Mouse (Mus musculus) B cell, adult 2 months (primary cell): Measurements from ENCODE around the gene Kcnma1.

Experiments used
- DNase-seq, 2 experiments: peaks; one replicate each; pipeline ENCODE4 v3.0.0; 2022

Kcnma1 gene

GRCm38 (mm10) chr14:23583235-23583634 lies 431.1 kb downstream of the Kcnma1 start:
- DNase-seq = peak; percentile 4 to 14

GRCm38 (mm10) chr14:23581282-23581681 lies 433.0 kb downstream of the Kcnma1 start:
- DNase-seq = no peak

DNA sequence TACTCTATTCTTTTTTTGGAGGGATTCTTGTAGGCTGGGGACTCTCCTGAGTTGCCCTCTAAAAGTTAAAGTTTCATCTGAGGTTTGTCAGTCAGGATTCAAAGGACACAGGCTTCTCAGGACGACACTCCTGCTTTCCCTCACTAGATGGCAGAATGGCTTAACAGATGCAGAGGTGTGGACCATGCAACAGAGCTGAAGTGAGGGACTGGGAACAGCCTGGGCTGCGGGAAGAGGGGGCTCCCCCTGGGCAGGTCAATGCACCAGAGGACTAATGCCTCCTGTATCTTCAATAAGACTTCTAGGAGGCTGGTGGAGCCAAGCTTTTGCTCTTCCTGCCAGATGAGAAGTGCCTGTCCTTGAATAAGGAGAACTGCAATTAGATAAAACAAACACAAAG lies 438.3 kb downstream of the Kcnma1 start:
- no peak for DNase-seq

GRCm38 (mm10) chr14:23574136-23574535 lies 440.2 kb downstream of the Kcnma1 start:
- no peak for DNase-seq

DNA sequence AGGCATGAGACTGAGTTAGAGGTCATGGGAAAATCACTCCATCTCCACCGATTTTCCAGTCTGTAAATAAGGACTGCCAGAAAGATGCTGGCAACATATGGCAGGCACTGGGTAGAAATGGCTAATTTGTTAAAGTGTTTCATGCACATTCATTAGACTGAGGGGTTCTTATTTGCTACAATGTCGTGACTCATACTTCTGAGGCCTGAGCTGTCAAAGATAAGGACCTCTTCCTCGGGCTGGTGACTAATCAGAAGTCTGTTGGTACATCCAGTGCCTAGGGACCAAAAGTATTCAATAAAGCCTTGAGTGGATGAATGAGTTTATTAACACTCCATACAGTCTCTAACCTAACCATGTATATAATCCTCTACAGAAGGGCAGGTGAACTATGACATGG lies 440.9 kb downstream of the Kcnma1 start:
- DNase-seq = no peak

GRCm38 (mm10) chr14:23572778-23573177 lies 441.5 kb downstream of the Kcnma1 start:
- DNase-seq = no peak

DNA sequence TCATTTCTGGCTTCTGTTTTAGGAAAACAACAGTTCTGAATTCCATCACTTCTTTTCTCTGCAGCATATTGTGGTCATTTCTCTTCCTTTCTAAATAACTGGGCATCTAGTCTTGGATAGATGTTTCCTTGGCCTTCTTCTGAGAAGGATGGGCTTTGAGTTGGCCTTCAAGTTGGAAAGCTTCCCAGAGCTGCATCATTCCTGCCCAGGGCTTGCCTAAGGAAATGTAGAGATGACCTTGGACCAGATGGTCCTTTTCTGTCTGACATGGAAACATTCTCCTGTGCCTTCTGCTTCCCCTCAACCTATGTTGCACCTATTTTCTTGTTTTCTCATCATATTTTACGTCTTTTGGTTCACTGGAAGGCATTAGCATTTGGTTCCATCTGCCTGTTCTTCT lies 444.0 kb downstream of the Kcnma1 start:
- no peak for DNase-seq

GRCm38 (mm10) chr14:23565931-23566330 lies 448.4 kb downstream of the Kcnma1 start:
- DNase-seq = no peak

DNA sequence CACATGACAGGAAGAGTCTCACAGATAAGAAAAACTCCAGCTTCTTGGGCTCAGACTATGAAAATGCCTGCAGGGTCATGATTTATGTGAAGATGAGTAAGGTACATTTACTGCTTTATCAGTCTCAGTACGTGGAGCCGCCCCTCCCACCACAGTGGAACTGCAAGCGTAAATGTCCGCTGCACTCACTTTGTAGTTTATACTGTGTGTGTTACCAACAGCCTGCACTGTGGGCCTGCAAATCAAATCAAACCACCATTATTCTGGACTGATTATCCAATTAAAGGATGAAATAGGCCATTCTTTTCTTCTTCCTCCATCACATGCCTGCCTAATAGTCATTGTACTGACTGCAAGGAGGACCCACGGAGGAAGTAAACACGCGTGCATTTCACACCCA lies 449.8 kb downstream of the Kcnma1 start:
- no peak for DNase-seq

- DNase-seq = no peak
These were observed 451.1 kb downstream of the Kcnma1 start for GRCm38 (mm10) chr14:23563180-23563579.

GRCm38 (mm10) chr14:23555647-23556046 lies 458.6 kb downstream of the Kcnma1 start:
- no peak for DNase-seq

DNA sequence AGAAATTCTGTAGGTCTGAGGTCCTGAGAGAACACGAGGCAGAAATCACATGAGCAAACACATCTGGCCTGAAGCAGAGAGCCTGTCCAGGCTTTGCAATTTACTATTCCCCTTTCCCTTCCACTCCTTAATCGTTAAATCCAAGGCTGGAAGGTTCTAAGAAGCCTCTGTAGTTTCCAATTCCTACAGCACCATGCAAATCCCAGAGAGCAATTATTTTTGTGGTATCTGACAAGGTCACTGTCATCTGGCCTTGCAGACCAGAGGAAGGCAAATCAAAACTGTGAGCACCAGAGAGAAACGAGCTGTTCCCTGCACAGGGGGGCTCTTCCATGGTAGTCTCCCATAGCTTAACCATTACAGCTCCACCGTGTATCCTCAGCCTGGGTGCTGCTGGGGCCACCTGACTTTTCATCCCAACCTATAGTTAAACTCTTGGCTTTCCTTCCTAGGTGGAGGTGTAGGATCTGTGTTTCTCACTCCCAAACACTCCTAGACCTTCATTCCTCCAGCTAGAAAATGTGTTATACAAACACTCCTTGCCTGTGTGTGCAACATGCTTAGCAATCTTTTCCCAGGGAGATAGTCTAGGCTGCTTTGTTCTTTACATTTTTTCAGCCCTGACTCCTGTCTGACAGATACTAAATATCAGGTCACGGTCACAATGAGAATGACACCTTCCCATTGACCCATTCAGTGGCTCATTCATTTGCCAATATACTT lies 461.9 kb downstream of the Kcnma1 start:
- no peak for DNase-seq

DNA sequence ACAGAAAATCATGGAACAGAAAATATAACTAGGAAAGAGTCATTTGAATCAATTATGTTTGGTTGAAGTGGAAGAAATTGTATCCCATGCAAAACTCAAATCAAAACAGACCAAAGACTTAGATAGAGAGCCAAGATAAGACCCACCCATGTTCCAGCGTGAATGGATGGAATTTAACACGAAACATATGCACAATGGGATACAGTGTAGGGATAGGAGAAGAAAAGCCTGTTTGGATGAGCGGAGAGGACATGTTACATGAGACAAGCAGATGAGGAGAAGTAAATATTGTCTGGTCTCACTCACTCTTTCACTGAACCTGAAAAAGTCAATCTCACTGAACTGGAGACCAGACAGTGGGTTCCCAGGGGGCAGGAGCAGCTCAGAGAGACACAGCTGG lies 463.8 kb downstream of the Kcnma1 start:
- no peak for DNase-seq

DNA sequence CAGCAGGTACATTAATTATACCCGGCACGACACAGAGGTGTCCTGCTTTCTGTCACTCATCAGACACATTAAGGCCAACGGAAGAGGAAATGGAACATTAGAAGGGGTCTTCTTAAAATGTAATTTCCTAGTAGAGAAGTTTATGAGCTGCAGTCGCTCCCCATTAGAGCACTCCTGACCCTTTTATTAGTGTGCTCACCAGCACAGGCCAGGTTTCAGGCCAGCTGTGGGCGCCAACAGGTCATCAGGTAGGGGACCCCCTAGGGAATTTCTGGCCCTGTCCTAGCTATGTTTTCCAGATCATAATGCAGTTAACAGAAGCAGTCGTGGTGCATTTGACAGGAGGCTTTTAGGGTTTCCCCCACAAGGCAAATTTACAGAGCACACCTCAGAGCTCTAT lies 472.2 kb downstream of the Kcnma1 start:
- DNase-seq = no peak

GRCm38 (mm10) chr14:23539621-23540020 lies 474.7 kb downstream of the Kcnma1 start:
- DNase-seq = no peak

- no peak for DNase-seq
These were observed 480.9 kb downstream of the Kcnma1 start for GRCm38 (mm10) chr14:23533346-23533745.

GRCm38 (mm10) chr14:23531735-23532525 lies 482.4 kb downstream of the Kcnma1 start:
- DNase-seq = no peak

GRCm38 (mm10) chr14:23529720-23530119 lies 484.6 kb downstream of the Kcnma1 start:
- DNase-seq = peak; percentile 33 to 38

DNA sequence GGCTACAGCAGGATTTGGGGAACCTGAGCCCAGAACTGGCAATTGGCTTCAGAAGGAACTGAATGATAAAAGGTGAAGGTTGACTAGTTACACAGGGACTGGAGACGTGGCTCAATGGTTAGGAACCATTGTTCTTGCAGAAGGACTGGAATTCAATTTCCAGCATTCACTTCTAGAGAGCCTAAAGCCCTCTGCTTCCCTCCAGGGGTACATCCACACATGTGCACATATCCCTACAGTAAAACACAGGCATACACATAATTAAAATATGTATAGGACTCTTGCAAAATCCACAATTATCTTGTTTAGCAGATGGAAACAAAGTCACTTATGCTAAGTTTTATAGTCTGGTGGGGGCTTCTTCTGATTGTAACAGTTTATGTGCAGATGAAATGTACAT lies 485.1 kb downstream of the Kcnma1 start:
- DNase-seq = no peak

GRCm38 (mm10) chr14:23525910-23526309 lies 488.4 kb downstream of the Kcnma1 start:
- DNase-seq = no peak

DNA sequence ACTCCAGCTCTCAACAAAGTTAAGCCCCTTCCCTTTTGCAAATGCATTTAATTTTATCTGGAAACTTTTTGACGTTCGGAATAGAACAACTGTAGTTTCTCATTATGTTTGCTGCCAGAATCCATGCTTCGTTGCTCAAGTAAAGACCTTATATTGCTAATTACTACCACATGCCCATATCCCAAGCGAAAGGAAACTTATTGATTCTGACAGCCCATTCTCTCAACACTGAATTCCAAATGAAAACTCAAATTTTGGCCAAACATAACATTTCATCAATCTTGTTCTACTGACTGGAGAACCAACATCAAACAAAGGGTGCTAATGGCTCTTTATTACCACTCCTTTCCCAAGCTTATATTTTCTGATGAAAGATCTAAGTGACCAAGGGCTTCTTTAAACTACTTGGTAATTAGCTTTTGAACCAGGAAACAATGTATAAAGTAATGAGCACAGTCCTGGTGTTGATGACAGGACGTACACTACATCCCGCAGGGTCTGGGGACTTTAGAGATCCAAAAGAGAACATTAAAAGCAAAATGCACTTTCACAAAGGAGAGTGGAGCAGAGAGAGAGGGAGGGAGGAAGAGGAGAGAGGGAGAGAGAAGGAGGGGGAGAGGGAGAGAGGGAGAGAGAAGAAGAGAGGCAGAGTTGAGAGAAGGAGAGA lies 490.3 kb downstream of the Kcnma1 start:
- no peak for DNase-seq

DNA sequence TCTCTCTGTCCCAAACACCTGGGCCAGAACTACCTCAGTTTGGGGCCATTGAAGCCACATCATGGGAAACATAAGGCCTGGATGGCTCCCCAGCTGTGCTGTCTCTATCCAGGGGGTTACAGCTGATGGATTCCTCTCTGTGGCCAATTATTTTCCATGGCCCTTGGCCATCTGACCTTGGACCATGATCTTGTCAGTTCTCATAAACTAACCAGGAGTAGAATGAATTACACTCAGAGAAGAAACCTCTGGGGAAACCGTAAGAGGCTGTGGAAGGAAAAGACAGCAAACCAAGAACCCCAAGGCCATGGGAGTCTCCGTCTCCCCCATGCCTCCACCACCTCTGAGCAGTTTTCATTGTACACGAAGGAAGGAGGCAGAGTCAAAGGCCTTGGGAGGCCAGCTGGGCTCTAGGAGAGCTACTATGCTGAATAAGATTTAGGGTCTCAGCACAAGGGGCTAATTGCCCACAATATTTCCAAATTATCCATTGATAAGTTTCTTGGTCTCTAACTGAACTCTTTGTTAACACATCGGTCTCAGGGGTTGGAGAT lies 491.6 kb downstream of the Kcnma1 start:
- no peak for DNase-seq

- no peak for DNase-seq
These were observed 493.1 kb downstream of the Kcnma1 start for GRCm38 (mm10) chr14:23521080-23521684.
